Mouse (Mus musculus) bone marrow, adult 2 months (tissue): ENCODE measurements around the gene Myl9.

Experiments
- CTCF ChIP-seq: fragments of 200-500 bp; IDR thresholded peaks from 2 replicates; pipeline ENCODE4 v1.5.1; 2011; ENCODE audit warnings: low read length, control low read depth; ENCODE audit not compliant: control insufficient read depth, insufficient read depth
- POLR2A ChIP-seq: fragments of 200-500 bp; IDR thresholded peaks from 2 replicates; pipeline ENCODE4 v1.6.1; 2011; ENCODE audit warnings: low read depth, mild to moderate bottlenecking, control low read depth, low read length, borderline replicate concordance; ENCODE audit not compliant: control insufficient read depth

DNA sequence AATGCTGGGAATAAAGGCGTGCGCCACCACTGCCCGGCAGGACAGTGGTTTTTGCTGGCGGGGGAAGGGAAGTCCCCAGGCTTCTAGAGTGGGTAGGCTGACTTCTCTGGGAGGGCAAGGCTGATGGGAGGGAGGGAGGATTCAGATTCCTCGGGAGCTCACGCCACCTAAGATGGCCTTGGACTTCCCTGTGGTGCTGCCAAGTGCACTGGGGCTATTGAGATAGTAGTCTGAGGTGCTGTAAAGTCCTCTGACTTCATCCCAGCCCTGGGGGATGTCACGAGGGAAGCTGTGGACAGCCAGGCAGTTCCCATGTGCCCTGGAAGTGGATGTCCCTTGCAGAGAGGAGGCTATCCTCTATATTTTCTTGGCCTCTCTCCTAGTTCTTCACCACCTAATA lies 37.2 kb upstream of the Myl9 start:
- TF ChIP-seq CTCF: no peak
- no peak for TF ChIP-seq POLR2A
